Mouse (Mus musculus) thymus, postnatal 14 days (tissue): Measurements from ENCODE around the gene Lamc2.

Experiments
- DNase-seq: peaks from one replicate; pipeline ENCODE4 v3.0.0; 2021

The Lamc2 gene

GRCm38 (mm10) chr1:153185828-153186803 lies at the start of gene Lamc2:
Lamc2 (minus strand) TSS chr1:153186447.
- DNase-seq, result peak; percentile 42

- DNase-seq, result no peak
Observed at GRCm38 (mm10) chr1:153235576-153235975, 49.3 kb upstream of the Lamc2 start.

GRCm38 (mm10) chr1:153231681-153232080 lies 45.4 kb upstream of the Lamc2 start:
- DNase-seq, result no peak

- no peak for DNase-seq
Observed at GRCm38 (mm10) chr1:153227916-153228315, 41.7 kb upstream of the Lamc2 start.

GRCm38 (mm10) chr1:153227096-153227495 lies 40.8 kb upstream of the Lamc2 start:
- no peak for DNase-seq

- no peak for DNase-seq
Observed at GRCm38 (mm10) chr1:153225786-153226725, 39.8 kb upstream of the Lamc2 start.

- no peak for DNase-seq
Observed at GRCm38 (mm10) chr1:153224331-153224730, 38.1 kb upstream of the Lamc2 start.

- no peak for DNase-seq
Observed at GRCm38 (mm10) chr1:153219376-153219775, 33.1 kb upstream of the Lamc2 start.

GRCm38 (mm10) chr1:153216516-153216915 lies 30.3 kb upstream of the Lamc2 start:
- no peak for DNase-seq

- peak; percentile 66 for DNase-seq
Observed at GRCm38 (mm10) chr1:153215676-153216075, 29.4 kb upstream of the Lamc2 start.

GRCm38 (mm10) chr1:153210992-153211391 lies 24.7 kb upstream of the Lamc2 start:
- DNase-seq, result no peak

- no peak for DNase-seq
Observed at GRCm38 (mm10) chr1:153210198-153210597, 24.0 kb upstream of the Lamc2 start.

- no peak for DNase-seq
Observed at GRCm38 (mm10) chr1:153202195-153202594, 15.9 kb upstream of the Lamc2 start.

- no peak for DNase-seq
Observed at GRCm38 (mm10) chr1:153201448-153201847, 15.2 kb upstream of the Lamc2 start.

GRCm38 (mm10) chr1:153197316-153197850 lies 11.1 kb upstream of the Lamc2 start:
- no peak for DNase-seq

- DNase-seq, result no peak
Observed at GRCm38 (mm10) chr1:153192945-153193344, 6.7 kb upstream of the Lamc2 start.

GRCm38 (mm10) chr1:153192379-153192778 lies 6.1 kb upstream of the Lamc2 start:
- DNase-seq, result no peak

- DNase-seq, result no peak
Observed at GRCm38 (mm10) chr1:153191943-153192329, 5.7 kb upstream of the Lamc2 start.

- no peak for DNase-seq
Observed at GRCm38 (mm10) chr1:153191237-153191942, 5.1 kb upstream of the Lamc2 start.

- no peak for DNase-seq
Observed at GRCm38 (mm10) chr1:153188081-153188480, 1.8 kb upstream of the Lamc2 start.

- no peak for DNase-seq
Observed at GRCm38 (mm10) chr1:153180586-153181289, 5.5 kb downstream of the Lamc2 start.

- no peak for DNase-seq
Observed at GRCm38 (mm10) chr1:153180160-153180559, 6.1 kb downstream of the Lamc2 start.
